In genomic region chr5:150611136-150611535, GRCm38 (mm10) we compare ENCODE assay signal across 20 mouse cellular contexts. TPM values are rescaled to one million over a fixed set of nuclear protein-coding genes. Genes with fewer than 3 reads are reported as not detected.
DNase-seq lines count a peak whose midpoint lies in the region; ATAC-seq and TF ChIP-seq lines count a peak whose summit lies in the region.
"Had no signal": no experiment of that assay in that cellular context is flagged by ENCODE, and none has a peak within 500 bp of the region (broad histone marks: within the 10 kb centered on the region; RNA-seq: fewer than 3 reads in every experiment).

No protein-coding gene starts in this region.

- H3K4me2 ChIP-seq in kidney, embryonic 15.5 days, result no peak overlapping the region
- no peak overlapping the region for H3K4me2 ChIP-seq in midbrain, embryonic 11.5 days
- H3K4me2 ChIP-seq in midbrain, embryonic 15.5 days, result no peak overlapping the region
- peak overlapping the region; percentile 81 for H3K4me2 ChIP-seq in myocyte (ENCODE audit: low read depth)
- H3K4me2 ChIP-seq: embryonic facial prominence, embryonic 13.5 days; forebrain, embryonic 12.5 days; forebrain, embryonic 15.5 days; hindbrain, embryonic 12.5 days; hindbrain, embryonic 15.5 days had no signal

- no peaks in the 10 kb centered on the region for H3K36me3 ChIP-seq in kidney, embryonic 15.5 days
- 0 out of 2 replicates have a peak, but pooled peaks cover 4% of the 10 kb centered on the region for H3K36me3 ChIP-seq in midbrain, embryonic 11.5 days (ENCODE audit: control insufficient read depth, insufficient read depth, low read length)
- peaks cover 10% of the 10 kb centered on the region; the same call in 1 of the 2 replicates for H3K36me3 ChIP-seq in midbrain, embryonic 15.5 days (replicated peaks)
- H3K36me3 ChIP-seq in myocyte (ENCODE audit: control insufficient read depth, insufficient read depth), result no peaks in the 10 kb centered on the region
- H3K36me3 ChIP-seq: embryonic facial prominence, embryonic 13.5 days had no signal

- H3K27me3 ChIP-seq in kidney, embryonic 15.5 days, result no peaks in the 10 kb centered on the region
- no peaks in the 10 kb centered on the region for H3K27me3 ChIP-seq in midbrain, embryonic 11.5 days (ENCODE audit: control insufficient read depth, insufficient read depth, low read length)
- no peaks in the 10 kb centered on the region for H3K27me3 ChIP-seq in midbrain, embryonic 15.5 days (replicated peaks)
- no peaks in the 10 kb centered on the region for H3K27me3 ChIP-seq in myocyte (ENCODE audit: control insufficient read depth, insufficient read depth, insufficient read length)
- H3K27me3 ChIP-seq: embryonic facial prominence, embryonic 13.5 days; forebrain, embryonic 12.5 days; forebrain, embryonic 15.5 days; heart, embryonic 12.5 days; hindbrain, embryonic 12.5 days; hindbrain, embryonic 15.5 days had no signal

- peak; percentile 58; the same call in 1 of the 2 replicates for ATAC-seq in kidney, embryonic 15.5 days (replicated peaks; ENCODE audit: low FRiP score)
- ATAC-seq in midbrain, embryonic 11.5 days (ENCODE audit: low FRiP score), result no peak
- no peak for ATAC-seq in midbrain, embryonic 15.5 days (replicated peaks)
- no peak; the same call in 1 of the 2 replicates for ATAC-seq in frontal cortex, adult (ENCODE audit: low TSS enrichment)
- ATAC-seq: forebrain, embryonic 15.5 days had no signal

- no peak overlapping the region for H3K9ac ChIP-seq in kidney, embryonic 15.5 days
- no peak overlapping the region for H3K9ac ChIP-seq in midbrain, embryonic 11.5 days (ENCODE audit: low read length)
- no peak overlapping the region for H3K9ac ChIP-seq in midbrain, embryonic 15.5 days
- H3K9ac ChIP-seq: embryonic facial prominence, embryonic 13.5 days; forebrain, embryonic 12.5 days; forebrain, embryonic 15.5 days; heart, embryonic 12.5 days; hindbrain, embryonic 12.5 days; hindbrain, embryonic 15.5 days had no signal

- H3K4me1 ChIP-seq in kidney, embryonic 15.5 days, result 0 out of 2 replicates have a peak, but pooled peaks cover 6% of the 10 kb centered on the region
- H3K4me1 ChIP-seq in midbrain, embryonic 11.5 days (ENCODE audit: control insufficient read depth, insufficient read depth, low read length), result no peaks in the 10 kb centered on the region
- H3K4me1 ChIP-seq in midbrain, embryonic 15.5 days, result no peaks in the 10 kb centered on the region
- H3K4me1 ChIP-seq: embryonic facial prominence, embryonic 10.5 days; forebrain, embryonic 12.5 days; forebrain, embryonic 15.5 days; heart, embryonic 12.5 days; hindbrain, embryonic 12.5 days; hindbrain, embryonic 15.5 days had no signal

- WGBS in kidney, embryonic 15.5 days, result 32% methylated on average over 1 of the region's 1 CpGs
- WGBS in midbrain, embryonic 11.5 days, result 81% methylated on average over 1 of the region's 1 CpGs
- WGBS in midbrain, embryonic 15.5 days, result 80% methylated on average over 1 of the region's 1 CpGs

- no peaks in the 10 kb centered on the region for H3K79me2 ChIP-seq in myocyte (ENCODE audit: control insufficient read depth, insufficient read depth)

- no peak overlapping the region for H3K27ac ChIP-seq in kidney, embryonic 15.5 days
- no peak overlapping the region for H3K27ac ChIP-seq in midbrain, embryonic 11.5 days (ENCODE audit: low read depth, low read length)
- H3K27ac ChIP-seq in midbrain, embryonic 15.5 days, result no peak overlapping the region
- H3K27ac ChIP-seq: embryonic facial prominence, embryonic 10.5 days; embryonic facial prominence, embryonic 13.5 days; forebrain, embryonic 12.5 days; forebrain, embryonic 15.5 days; hindbrain, embryonic 12.5 days; hindbrain, embryonic 15.5 days had no signal

- no peaks in the 10 kb centered on the region for H3K9me3 ChIP-seq in kidney, embryonic 15.5 days (replicated peaks)
- no peaks in the 10 kb centered on the region for H3K9me3 ChIP-seq in midbrain, embryonic 11.5 days (ENCODE audit: control insufficient read depth, low read length)
- no peaks in the 10 kb centered on the region for H3K9me3 ChIP-seq in midbrain, embryonic 15.5 days
- H3K9me3 ChIP-seq: embryonic facial prominence, embryonic 10.5 days; forebrain, embryonic 12.5 days; forebrain, embryonic 15.5 days; hindbrain, embryonic 12.5 days; hindbrain, embryonic 15.5 days had no signal

- DNase-seq in kidney, postnatal 10 days, result no peak
- DNase-seq in midbrain, embryonic 11.5 days (ENCODE audit: low spot score, missing footprints), result peak; percentile 45
- DNase-seq: cerebellum, adult 11 months; cerebellum, adult 2 months; cerebellum, adult 9-11 months; cerebellum, postnatal 25 days; gastrocnemius, postnatal 10 days; gastrocnemius, postnatal 36 days had no signal

- no peak overlapping the region for H3K4me3 ChIP-seq in kidney, embryonic 15.5 days (replicated peaks)
- H3K4me3 ChIP-seq in midbrain, embryonic 11.5 days (ENCODE audit: low read depth, low read length), result no peak overlapping the region
- no peak overlapping the region for H3K4me3 ChIP-seq in midbrain, embryonic 15.5 days
- peak overlapping the region; percentile 3 for H3K4me3 ChIP-seq in myocyte
- H3K4me3 ChIP-seq: embryonic facial prominence, embryonic 10.5 days; embryonic facial prominence, embryonic 13.5 days; erythroblast, embryonic 14.5 days; forebrain, embryonic 12.5 days; forebrain, embryonic 15.5 days; heart, embryonic 12.5 days; hindbrain, embryonic 12.5 days; hindbrain, embryonic 15.5 days had no signal

- no peak for TF ChIP-seq POLR2A in myocyte (IDR thresholded peaks at IDR 0.05; ENCODE audit: insufficient read length, low read depth)

- H3ac ChIP-seq in myocyte (ENCODE audit: control insufficient read depth, insufficient read length), result no peak overlapping the region

TF ChIP-seq in myocyte, 11 proteins besides CTCF, POLR2A, EP300 and RAD21:
- TF ChIP-seq TCF3 (IDR thresholded peaks at IDR 0.05; ENCODE audit: insufficient read length, low read depth), result no peak
- no peak for TF ChIP-seq USF1 (IDR thresholded peaks at IDR 0.05; ENCODE audit: low read depth)
- no peak for TF ChIP-seq CEBPB (IDR thresholded peaks at IDR 0.05; ENCODE audit: insufficient read depth, poor library complexity, severe bottlenecking)
- TF ChIP-seq E2F4 (IDR thresholded peaks at IDR 0.05; ENCODE audit: insufficient read depth), result no peak
- TF ChIP-seq MAX (IDR thresholded peaks at IDR 0.05; ENCODE audit: low read depth), result no peak
TF ChIP-seq in myocyte: peak in this region for 0.

RNA-seq across cellular contexts. Expression of gene N4bp2l1, which starts 14.1 kb away (rescaled TPM):
- 4.5 and 5.9 TPM in 2 replicates for polyA plus RNA-seq in kidney, embryonic 15.5 days (2015; fragmentation: Nextera tagmentation; extraction: Ambion mirVana)
- polyA plus RNA-seq in midbrain, embryonic 11.5 days (2014; fragmentation: Nextera tagmentation; extraction: Ambion mirVana), result 2.8 and 3.5 TPM in 2 replicates
- polyA plus RNA-seq in midbrain, embryonic 15.5 days (2015; fragmentation: Nextera tagmentation; extraction: Ambion mirVana), result 14.5 and 16.7 TPM in 2 replicates
- polyA plus RNA-seq in myocyte (2012; fragmentation: generic; extraction: Trizol), result 1.4 TPM

RNA-seq across cellular contexts. Expression of gene N4bp2l2, which starts 54.8 kb away (rescaled TPM):
- polyA plus RNA-seq in kidney, embryonic 15.5 days (2015; fragmentation: Nextera tagmentation; extraction: Ambion mirVana), result 40.2 and 41.6 TPM in 2 replicates
- polyA plus RNA-seq in midbrain, embryonic 11.5 days (2014; fragmentation: Nextera tagmentation; extraction: Ambion mirVana), result 40.5 and 42.1 TPM in 2 replicates
- polyA plus RNA-seq in midbrain, embryonic 15.5 days (2015; fragmentation: Nextera tagmentation; extraction: Ambion mirVana), result 26.9 and 27.3 TPM in 2 replicates
- 21.6 TPM for polyA plus RNA-seq in myocyte (2012; fragmentation: generic; extraction: Trizol)
